Comparison of ENCODE assay signal across 8 mouse cellular contexts in genomic region chr11:102317298-102317900, GRCm38 (mm10). TPM values are rescaled to one million over a fixed set of nuclear protein-coding genes. Genes with fewer than 3 reads are reported as not detected.
DNase-seq lines count a peak whose midpoint lies in the region; ATAC-seq lines count a peak whose summit lies in the region.

No protein-coding gene starts in this region.

- no peaks in the 10 kb centered on the region for H3K27me3 ChIP-seq in intestine, embryonic 14.5 days (replicated peaks; ENCODE audit: control insufficient read depth, insufficient read depth, low read length)
- peaks cover 18% of the 10 kb centered on the region for H3K27me3 ChIP-seq in liver, embryonic 12.5 days (replicated peaks)

- WGBS in intestine, embryonic 14.5 days = 1% methylated on average over 70 of the region's 87 CpGs
- under 1% methylated on average over 62 of the region's 87 CpGs for WGBS in liver, embryonic 12.5 days (ENCODE audit: insufficient replicate concordance)

- peaks cover 31% of the 10 kb centered on the region for H3K36me3 ChIP-seq in intestine, embryonic 14.5 days (ENCODE audit: control insufficient read depth, insufficient read depth, low read length)
- H3K36me3 ChIP-seq in liver, embryonic 12.5 days = peaks cover 34% of the 10 kb centered on the region

- peak overlapping the region; percentile 99 for H3K9ac ChIP-seq in intestine, embryonic 14.5 days (ENCODE audit: low read length)
- H3K9ac ChIP-seq in liver, embryonic 12.5 days = peak overlapping the region; percentile 100

- peaks cover 23% of the 10 kb centered on the region for H3K4me1 ChIP-seq in intestine, embryonic 14.5 days (replicated peaks; ENCODE audit: control insufficient read depth, insufficient read depth, low read length)
- H3K4me1 ChIP-seq in liver, embryonic 12.5 days = peaks cover 56% of the 10 kb centered on the region

- peak overlapping the region; percentile 98 for H3K27ac ChIP-seq in intestine, embryonic 14.5 days (ENCODE audit: low read depth)
- H3K27ac ChIP-seq in liver, embryonic 12.5 days = peak overlapping the region; percentile 99

- H3K4me3 ChIP-seq in intestine, embryonic 14.5 days (ENCODE audit: low read depth, low read length) = peak overlapping the region; percentile 99
- peak overlapping the region; percentile 100 for H3K4me3 ChIP-seq in liver, embryonic 12.5 days

- no peaks in the 10 kb centered on the region for H3K9me3 ChIP-seq in intestine, embryonic 14.5 days (ENCODE audit: control insufficient read depth, low read length)
- H3K9me3 ChIP-seq in liver, embryonic 12.5 days (replicated peaks) = no peaks in the 10 kb centered on the region

- DNase-seq in kidney, adult 11 months = peak; percentile 48
- no peak for DNase-seq in kidney, postnatal 25 days
- peak; percentile 79 for DNase-seq in cerebellum, adult 9-11 months
- DNase-seq in gastrocnemius, adult 18-20 months (ENCODE audit: low spot score) = peak; percentile 57
- peak; percentile 89 for DNase-seq in intestine, embryonic 14.5 days (ENCODE audit: low spot score)
- DNase-seq in naive thymus-derived CD4-positive, alpha-beta T cell, adult 2 months (ENCODE audit: low read depth) = peak; percentile 78
- peak; percentile 81 for DNase-seq in testis, postnatal 10 days (ENCODE audit: low spot score)

- ATAC-seq in intestine, embryonic 14.5 days (replicated peaks; ENCODE audit: low FRiP score, low TSS enrichment, low read depth) = peak; percentile 18; the same call in 1 of the 2 replicates
- peak; percentile 19 for ATAC-seq in liver, embryonic 12.5 days

- H3K4me2 ChIP-seq in intestine, embryonic 14.5 days (ENCODE audit: low read length) = peak overlapping the region; percentile 93
- H3K4me2 ChIP-seq in liver, embryonic 12.5 days = peak overlapping the region; percentile 96

RNA-seq across cellular contexts. Expression of gene Ubtf, which starts 2.1 kb away (rescaled TPM):
- total RNA-seq in gastrocnemius, adult 18-20 months (2021) = 10 to 100 TPM; 35.4 to 42.6 TPM
- polyA plus RNA-seq in intestine, embryonic 14.5 days (2014; fragmentation: Nextera tagmentation; extraction: Ambion mirVana) = 85.5 and 86.0 TPM in 2 replicates
- polyA plus RNA-seq in liver, embryonic 12.5 days (2016; fragmentation: Nextera tagmentation; extraction: Ambion mirVana) = 97.2 and 98.8 TPM in 2 replicates

RNA-seq across cellular contexts. Expression of gene Atxn7l3, which starts 21.0 kb away (rescaled TPM):
- 10 to 100 TPM in 1 of 2 experiments, 1 to 10 TPM in 1; 9.3 to 13.0 TPM for total RNA-seq in gastrocnemius, adult 18-20 months (2021)
- polyA plus RNA-seq in intestine, embryonic 14.5 days (2014; fragmentation: Nextera tagmentation; extraction: Ambion mirVana) = 17.5 and 18.1 TPM in 2 replicates
- polyA plus RNA-seq in liver, embryonic 12.5 days (2016; fragmentation: Nextera tagmentation; extraction: Ambion mirVana) = 7.3 and 7.5 TPM in 2 replicates

RNA-seq across cellular contexts. Expression of gene Tmub2, which starts 32.7 kb away (rescaled TPM):
- total RNA-seq in gastrocnemius, adult 18-20 months (2021) = 10 to 100 TPM; 14.6 to 15.8 TPM
- 50.5 and 55.5 TPM in 2 replicates for polyA plus RNA-seq in intestine, embryonic 14.5 days (2014; fragmentation: Nextera tagmentation; extraction: Ambion mirVana)
- polyA plus RNA-seq in liver, embryonic 12.5 days (2016; fragmentation: Nextera tagmentation; extraction: Ambion mirVana) = 28.4 and 28.9 TPM in 2 replicates

RNA-seq across cellular contexts. Expression of gene Slc4a1, which starts 48.6 kb away (rescaled TPM):
- under 1 TPM in 1 of 2 experiments, not detected in 1; 0.07 TPM for total RNA-seq in gastrocnemius, adult 18-20 months (2021)
- polyA plus RNA-seq in intestine, embryonic 14.5 days (2014; fragmentation: Nextera tagmentation; extraction: Ambion mirVana) = 1.8 and 2.8 TPM in 2 replicates
- 913 and 972 TPM in 2 replicates for polyA plus RNA-seq in liver, embryonic 12.5 days (2016; fragmentation: Nextera tagmentation; extraction: Ambion mirVana)

RNA-seq across cellular contexts. Expression of gene Asb16, which starts 48.9 kb away (rescaled TPM):
- total RNA-seq in gastrocnemius, adult 18-20 months (2021) = 10 to 100 TPM; 86.0 to 97.5 TPM
- 0.08 and 0.16 TPM in 2 replicates for polyA plus RNA-seq in intestine, embryonic 14.5 days (2014; fragmentation: Nextera tagmentation; extraction: Ambion mirVana)
- polyA plus RNA-seq in liver, embryonic 12.5 days (2016; fragmentation: Nextera tagmentation; extraction: Ambion mirVana) = 0.05 TPM in 1 of 2 replicates, not detected in the other

Comparison
In these comparisons a context has a peak if more than half of its experiments do, and no peak if none do; other contexts are left out.
1. DNase-seq: peak in kidney, adult 11 months (single experiment), cerebellum, adult 9-11 months (single experiment), gastrocnemius, adult 18-20 months (single experiment), intestine, embryonic 14.5 days (single experiment), naive thymus-derived CD4-positive, alpha-beta T cell, adult 2 months (single experiment) and testis, postnatal 10 days (single experiment); none in kidney, postnatal 25 days (0 of 2).